ENCODE assay signal across 8 mouse cellular contexts in genomic region chr2:152343329-152344213, GRCm38 (mm10). TPM values are rescaled to one million over a fixed set of nuclear protein-coding genes. Genes with fewer than 3 reads are reported as not detected.
DNase-seq lines count a peak whose midpoint lies in the region; ATAC-seq and TF ChIP-seq lines count a peak whose summit lies in the region.

Gene Trib3, minus strand, starts transcription at chr2:152344032.

- peaks cover 20% of the 10 kb centered on the region for H3K36me3 ChIP-seq in ES-E14 (ENCODE audit: control insufficient read depth, insufficient read depth, low read length, poor library complexity, severe bottlenecking)
- no peaks in the 10 kb centered on the region for H3K36me3 ChIP-seq in forebrain, embryonic 14.5 days (ENCODE audit: control insufficient read depth, insufficient read depth, low read length)
- H3K36me3 ChIP-seq in lung, postnatal 0 days (ENCODE audit: insufficient read depth, low read length): no peaks in the 10 kb centered on the region

- intact Hi-C loops in heart, postnatal 14 days (cut with DNase I): loop anchor here (5.0 kb wide), 1 partner anchor 236 kb away; the partner anchor contains the start of gene Srxn1

- peak within 1 kb of the TSS; percentile 83 for H3K4me2 ChIP-seq in forebrain, embryonic 14.5 days (ENCODE audit: low read length)
- H3K4me2 ChIP-seq in lung, postnatal 0 days (replicated peaks; ENCODE audit: low read depth, low read length): peak within 1 kb of the TSS; percentile 81

- H3K4me1 ChIP-seq in ES-E14 (ENCODE audit: control insufficient read depth in 2 of 2, insufficient read depth in 2 of 2, low read length in 2 of 2, poor library complexity in 1 of 2): peaks cover 7 to 13% of the 10 kb centered on the region in 2 experiments; a peak in 1 of 4 replicates
- H3K4me1 ChIP-seq in forebrain, embryonic 14.5 days (ENCODE audit: control insufficient read depth, insufficient read depth, low read length): peaks cover 8% of the 10 kb centered on the region
- H3K4me1 ChIP-seq in lung, postnatal 0 days (ENCODE audit: insufficient read depth, low read depth, low read length): 0 out of 2 replicates have a peak, but pooled peaks cover 5% of the 10 kb centered on the region

- peak within 1 kb of the TSS; percentile 77 for H3K27ac ChIP-seq in ES-E14 (ENCODE audit: insufficient read depth, low read depth, low read length, poor library complexity, severe bottlenecking)
- no peak within 1 kb of the TSS for H3K27ac ChIP-seq in forebrain, embryonic 14.5 days (ENCODE audit: low read depth, low read length)
- H3K27ac ChIP-seq in lung, postnatal 0 days (ENCODE audit: low read length): peak within 1 kb of the TSS; percentile 81

- DNase-seq in ES-E14 (ENCODE audit: low read depth, low spot score): peak; percentile 83
- DNase-seq in forebrain, embryonic 14.5 days (ENCODE audit: low spot score): peak; percentile 84
- DNase-seq in heart, postnatal 14 days: peak; percentile 82 to 84
- DNase-seq in layer of hippocampus, adult 18-20 months (ENCODE audit: low spot score in 2 of 2): peak; percentile 43 to 70
- peak; percentile 94 for DNase-seq in lung, postnatal 0 days (ENCODE audit: low spot score)
- peak; percentile 29 for DNase-seq in ovary, postnatal 10 days (ENCODE audit: low spot score)
- DNase-seq in thymus, postnatal 0 days (ENCODE audit: low spot score): peak; percentile 88

- under 1% methylated on average over 52 of the region's 52 CpGs for WGBS in forebrain, embryonic 14.5 days
- WGBS in lung, postnatal 0 days: under 1% methylated on average over 46 of the region's 52 CpGs

- peak; percentile 91 for TF ChIP-seq CTCF in lung, postnatal 0 days (IDR thresholded peaks at IDR 0.05)

- H3K27me3 ChIP-seq in forebrain, embryonic 14.5 days (replicated peaks; ENCODE audit: control insufficient read depth, insufficient read depth, low read length): no peaks in the 10 kb centered on the region
- H3K27me3 ChIP-seq in lung, postnatal 0 days (replicated peaks; ENCODE audit: insufficient read depth, low read length): no peaks in the 10 kb centered on the region

- no peaks in the 10 kb centered on the region for H3K9me3 ChIP-seq in ES-E14 (ENCODE audit: control insufficient read depth, insufficient read depth, low read depth, low read length)
- no peaks in the 10 kb centered on the region for H3K9me3 ChIP-seq in forebrain, embryonic 14.5 days (replicated peaks; ENCODE audit: control insufficient read depth, low read length)
- H3K9me3 ChIP-seq in lung, postnatal 0 days (ENCODE audit: low read length): no peaks in the 10 kb centered on the region

- in situ Hi-C loops in ES-E14 (cut with MboI; ENCODE audit: low sequenced_read_pairs in 2 of 2, unreplicated experiment in 2 of 2): no loop called here

- no peak; the same call in 1 of the 2 replicates for TF ChIP-seq EP300 in lung, postnatal 0 days (IDR thresholded peaks at IDR 0.05)

- peak within 1 kb of the TSS; percentile 83 to 93 for H3K4me3 ChIP-seq in ES-E14 (ENCODE audit: insufficient read depth in 1 of 2, low read depth in 1 of 2, low read length in 2 of 2, poor library complexity in 1 of 2, severe bottlenecking in 1 of 2)
- H3K4me3 ChIP-seq in forebrain, embryonic 14.5 days (ENCODE audit: low read depth, low read length): peak within 1 kb of the TSS; percentile 44
- H3K4me3 ChIP-seq in lung, postnatal 0 days (ENCODE audit: low read depth, low read length): peak within 1 kb of the TSS; percentile 51

- H3K9ac ChIP-seq in ES-E14 (ENCODE audit: insufficient read depth, low read depth, low read length, poor library complexity, severe bottlenecking): peak within 1 kb of the TSS; percentile 90
- H3K9ac ChIP-seq in forebrain, embryonic 14.5 days (ENCODE audit: low read length): peak within 1 kb of the TSS; percentile 65
- peak within 1 kb of the TSS; percentile 51 for H3K9ac ChIP-seq in lung, postnatal 0 days (replicated peaks; ENCODE audit: low read depth)

- ATAC-seq in cerebellum, adult (ENCODE audit: insufficient number of reproducible peaks, low FRiP score, low TSS enrichment): peak; percentile 74
- ATAC-seq in forebrain, embryonic 14.5 days: peak; percentile 86
- peak; percentile 92 for ATAC-seq in lung, postnatal 0 days

TF ChIP-seq in ES-E14, 5 proteins besides CTCF, POLR2A, EP300 and RAD21:
- peak; percentile 22; the same call in 1 of the 2 replicates for TF ChIP-seq ZC3H11A (IDR thresholded peaks at IDR 0.05; ENCODE audit: borderline replicate concordance, low read depth, low read length)
- TF ChIP-seq ZNF384 (IDR thresholded peaks at IDR 0.05; ENCODE audit: low read depth, low read length): no peak
- no peak for TF ChIP-seq CHD2 (IDR thresholded peaks at IDR 0.05; ENCODE audit: low read depth, low read length)
- no peak for TF ChIP-seq MAFK (IDR thresholded peaks at IDR 0.05; ENCODE audit: insufficient read depth, low read depth, low read length)
- TF ChIP-seq HCFC1 (IDR thresholded peaks at IDR 0.05; ENCODE audit: borderline replicate concordance, insufficient read depth, low read length): peak; percentile 44; the same call in 1 of the 2 replicates

RNA-seq across cellular contexts. Expression of gene Trib3, which starts in this region (rescaled TPM):
- 18.5 and 29.2 TPM in 2 replicates for total RNA-seq in ES-E14 (2012; rRNA removed)
- 0.24 and 0.79 TPM in 2 replicates for polyA plus RNA-seq in forebrain, embryonic 14.5 days (2014; fragmentation: Nextera tagmentation; extraction: Ambion mirVana)
- total RNA-seq in heart, postnatal 14 days (2021): 1 to 10 TPM; 3.2 to 3.4 TPM
- under 1 TPM in 1 of 2 experiments, not detected in 1; 0.69 TPM for total RNA-seq in layer of hippocampus, adult 18-20 months (2021)
- 5.7 and 6.7 TPM in 2 replicates for polyA plus RNA-seq in lung, postnatal 0 days (2015; fragmentation: Nextera tagmentation; extraction: Ambion mirVana)
- polyA plus RNA-seq in thymus, postnatal 0 days (2015; fragmentation: Nextera tagmentation; extraction: Ambion mirVana): 1.4 and 1.6 TPM in 2 replicates

Comparison
In these comparisons a context has a peak if more than half of its experiments do, and no peak if none do; other contexts are left out.
1. Peak in DNase-seq, ATAC-seq, H3K4me3 ChIP-seq, H3K9ac ChIP-seq and H3K4me2 ChIP-seq in forebrain, embryonic 14.5 days; RNA of the gene not detected or under 1 TPM.
2. Peak in DNase-seq in layer of hippocampus, adult 18-20 months; RNA of the gene not detected or under 1 TPM.
3. DNase-seq: peak in every context shown above with its lines; median percentile 94 in lung, postnatal 0 days; 88 in thymus, postnatal 0 days; 84 in forebrain, embryonic 14.5 days; 83 in ES-E14; 83 in heart, postnatal 14 days; 56 in layer of hippocampus, adult 18-20 months; 29 in ovary, postnatal 10 days.